Mouse (Mus musculus) limb, embryonic 15.5 days (tissue): ENCODE data around the gene Dstn. TPM values are rescaled to one million over a fixed set of nuclear protein-coding genes. Genes with fewer than 3 reads are reported as not detected.

Experiments used
- ATAC-seq: fragments of 200-750 bp; cut with Nextera tagmentation; 2 replicates; pipeline ENCODE4 v1.8.0; 2017; ENCODE audit warnings: low read depth, moderate TSS enrichment; ENCODE audit not compliant: insufficient number of reproducible peaks, low FRiP score, low TSS enrichment
- H3K27ac ChIP-seq: fragments of 300-500 bp; sonication (generic); 2 replicates; pipeline ENCODE4 v1.5.1; 2015; ENCODE audit warnings: moderate library complexity, mild to moderate bottlenecking, inconsistent platforms
- H3K27me3 ChIP-seq: fragments of 300-500 bp; sonication (generic); 2 replicates; pipeline ENCODE4 v1.6.1; 2015; ENCODE audit warnings: inconsistent platforms
- H3K36me3 ChIP-seq: fragments of 300-500 bp; sonication (generic); 2 replicates; pipeline ENCODE4 v1.6.1; 2015; ENCODE audit warnings: inconsistent platforms
- H3K4me1 ChIP-seq: fragments of 300-500 bp; sonication (generic); 2 replicates; pipeline ENCODE4 v1.6.1; 2015; ENCODE audit warnings: inconsistent platforms
- H3K4me2 ChIP-seq: fragments of 300-500 bp; sonication (generic); 2 replicates; pipeline ENCODE4 v1.6.1; 2015; ENCODE audit warnings: mild to moderate bottlenecking, inconsistent platforms
- H3K4me3 ChIP-seq: fragments of 300-500 bp; sonication (generic); 2 replicates; pipeline ENCODE4 v1.5.1; 2015; ENCODE audit warnings: mild to moderate bottlenecking, inconsistent platforms
- H3K9ac ChIP-seq: fragments of 300-500 bp; sonication (generic); 2 replicates; pipeline ENCODE4 v1.6.1; 2015; ENCODE audit warnings: inconsistent platforms
- H3K9me3 ChIP-seq: fragments of 300-500 bp; sonication (generic); 2 replicates; pipeline ENCODE4 v1.6.1; 2016; ENCODE audit warnings: inconsistent platforms
- WGBS: fragments of 180-500 bp; shearing (Covaris S2); methylation state at CpG from one replicate; pipeline ENCODE4 v1.1.7; 2015; 5-methylcytosine and 5-hydroxymethylcytosine counted together
- polyA plus RNA-seq: library from polyadenylated mRNA; unstranded; fragments of >200 nt; fragmentation: Nextera tagmentation; extraction: Ambion mirVana; gene quantifications from 2 replicates; pipeline ENCODE4 v1.2.1, GENCODE M21; 2015

Gene Dstn
- 458 and 484 TPM in 2 replicates for polyA plus RNA-seq

DNA sequence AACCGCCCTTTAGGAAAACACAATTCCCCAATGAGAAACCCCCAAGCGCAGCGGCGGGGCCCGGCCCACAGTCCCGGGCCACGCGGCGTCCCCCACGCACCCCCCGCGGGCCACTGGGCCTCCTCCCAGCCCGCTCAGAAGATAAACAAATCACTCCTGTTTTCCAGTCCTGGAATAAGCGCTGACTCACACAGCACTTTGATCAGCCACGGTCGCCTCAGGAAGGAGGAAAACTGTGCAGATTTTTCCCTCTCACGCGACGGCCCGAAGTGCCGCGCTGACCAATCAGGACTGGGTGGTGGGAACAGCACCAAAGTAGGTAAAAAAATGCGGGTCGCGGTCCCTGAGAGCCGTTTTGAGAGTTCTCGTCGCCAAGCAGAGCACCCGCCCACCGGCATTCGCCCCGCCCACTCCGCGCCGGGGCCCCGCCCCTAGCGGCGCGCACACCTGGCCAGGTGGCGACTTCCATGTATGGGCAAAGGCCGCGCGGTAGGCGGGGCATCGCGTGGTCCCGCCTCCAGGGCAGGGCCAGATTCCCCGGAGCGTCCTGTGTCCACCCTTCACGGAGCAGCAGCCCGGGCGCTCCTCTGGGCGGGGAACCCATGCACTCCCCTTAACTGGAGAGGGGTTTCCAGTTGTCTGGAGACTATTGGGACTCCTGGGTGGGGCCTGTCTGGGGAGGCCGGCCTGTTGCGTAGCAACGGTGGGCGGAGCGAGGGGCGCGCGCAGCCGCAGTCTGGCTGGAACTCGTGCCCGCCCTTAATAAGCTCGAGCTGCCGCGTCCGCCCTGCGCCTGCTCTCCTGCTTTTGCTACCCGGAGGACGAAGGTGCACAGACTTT lies at the start of gene Dstn:
Gene Dstn (plus strand): TSS at position 561 of the 840 bp plus-strand sequence.
- H3K36me3 ChIP-seq: no peaks in the 10 kb centered on the region
- peaks cover 22% of the 10 kb centered on the region for H3K4me1 ChIP-seq
- H3K9ac ChIP-seq: peak within 1 kb of the TSS; percentile 71
- H3K4me3 ChIP-seq: peak within 1 kb of the TSS; percentile 73
- under 1% methylated on average over 71 of the region's 71 CpGs for WGBS
- peak; percentile 97 for ATAC-seq
- H3K27ac ChIP-seq: peak within 1 kb of the TSS; percentile 97
- H3K9me3 ChIP-seq: no peaks in the 10 kb centered on the region
- peak within 1 kb of the TSS; percentile 71 for H3K4me2 ChIP-seq
- H3K27me3 ChIP-seq: no peaks in the 10 kb centered on the region

DNA sequence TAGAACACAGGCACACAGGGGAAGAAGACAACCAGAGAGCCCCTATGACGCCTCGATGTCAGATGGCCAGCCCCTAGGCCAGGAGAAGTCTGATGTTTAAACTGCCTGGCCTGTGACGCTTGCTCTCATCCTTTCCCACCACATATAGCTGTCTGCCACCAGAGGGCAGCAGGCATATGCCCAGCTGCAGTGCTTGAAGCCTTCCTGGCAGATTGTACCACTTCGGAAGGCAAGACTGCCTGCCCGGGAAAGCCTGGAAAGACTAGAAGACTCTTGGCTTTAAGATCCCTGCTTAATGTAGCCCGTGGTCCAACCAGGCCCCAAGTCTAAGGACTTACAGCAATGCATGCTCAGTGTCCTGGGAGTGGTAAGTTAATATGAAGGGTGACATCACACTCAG lies 47.8 kb upstream of the Dstn start:
- WGBS: 3% methylated on average over 6 of the region's 6 CpGs
- Histone ChIP-seq H3K9ac (no peak overlapping the region), H3K27me3 (no peaks in the 10 kb centered on the region), H3K9me3 (no peaks in the 10 kb centered on the region), H3K27ac (peak overlapping the region; percentile 43; the same call in 1 of the 2 replicates), H3K36me3 (no peaks in the 10 kb centered on the region), H3K4me2 (0 out of 2 replicates have a peak overlapping the region, but pooled peaks have one; percentile 20), H3K4me1 (peaks cover 15% of the 10 kb centered on the region), H3K4me3 (no peak overlapping the region)
- ATAC-seq: peak; percentile 62; the same call in 1 of the 2 replicates

DNA sequence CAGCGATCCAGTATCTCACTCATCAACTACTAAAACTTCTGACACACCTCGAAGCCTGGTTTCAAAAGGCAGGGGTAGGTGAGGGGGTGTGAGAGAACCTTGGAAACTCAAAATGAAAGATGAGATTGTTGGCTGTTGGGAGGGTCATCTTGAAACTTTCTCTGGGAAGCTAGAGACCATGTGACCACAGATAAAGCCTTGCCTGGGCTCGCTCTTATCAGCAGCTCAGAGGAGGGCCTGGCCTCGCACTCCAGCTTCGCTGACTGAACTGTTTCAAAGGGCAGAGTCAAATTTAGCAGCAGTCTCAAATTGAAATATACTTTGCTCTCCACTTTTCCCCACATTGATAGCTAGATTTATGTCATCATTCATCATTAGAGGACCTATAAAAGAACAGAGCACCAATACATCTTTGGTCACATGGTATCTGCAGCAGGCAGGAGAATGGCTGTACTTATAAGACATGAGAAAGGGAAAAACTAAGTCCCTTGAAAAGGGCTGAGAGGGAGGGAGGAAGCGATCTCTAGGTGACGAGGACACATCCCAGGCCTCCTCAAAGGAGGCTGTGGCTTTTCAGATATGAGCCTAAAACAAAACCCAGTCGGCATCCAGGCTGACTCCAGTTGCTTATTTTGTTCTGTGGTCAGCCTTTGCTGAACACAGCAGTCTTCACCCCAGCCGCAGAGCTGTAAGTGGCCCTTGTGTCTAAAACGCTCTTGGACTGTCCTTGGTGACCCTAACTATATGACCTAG lies 44.0 kb upstream of the Dstn start:
- H3K4me1 ChIP-seq: peaks cover 6% of the 10 kb centered on the region; the same call in 1 of the 2 replicates
- H3K9me3 ChIP-seq: no peaks in the 10 kb centered on the region
- no peaks in the 10 kb centered on the region for H3K27me3 ChIP-seq
- 0 out of 2 replicates have a peak overlapping the region, but pooled peaks have one; percentile 17 for H3K27ac ChIP-seq
- no peaks in the 10 kb centered on the region for H3K36me3 ChIP-seq
- WGBS: 51% methylated on average over 10 of the region's 10 CpGs
- no peak for ATAC-seq
- H3K4me2 ChIP-seq: no peak overlapping the region
- H3K9ac ChIP-seq: no peak overlapping the region
- H3K4me3 ChIP-seq: no peak overlapping the region

DNA sequence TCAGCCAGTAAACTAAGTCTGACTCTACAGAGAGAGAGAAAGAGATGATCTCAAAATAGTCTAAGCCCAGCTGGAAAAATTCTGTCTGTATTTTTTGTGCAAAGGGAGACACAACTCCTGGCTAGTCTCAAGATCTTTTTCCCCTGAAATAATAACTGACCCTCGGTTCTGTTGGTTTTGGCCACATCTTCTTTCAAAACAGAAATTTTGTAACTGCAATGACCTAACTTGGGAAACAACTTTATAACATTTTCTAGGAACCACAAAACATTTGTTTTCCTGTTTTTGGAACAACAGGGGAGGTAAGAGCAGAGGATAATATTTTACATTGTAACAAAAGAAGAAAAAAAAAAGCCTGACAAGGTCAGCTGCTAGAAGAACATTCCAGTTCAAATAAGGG lies 39.1 kb upstream of the Dstn start:
- no peak overlapping the region for H3K9ac ChIP-seq
- H3K4me2 ChIP-seq: no peak overlapping the region
- no peaks in the 10 kb centered on the region for H3K27me3 ChIP-seq
- ATAC-seq: no peak
- no peaks in the 10 kb centered on the region for H3K4me1 ChIP-seq
- H3K36me3 ChIP-seq: no peaks in the 10 kb centered on the region
- no peak overlapping the region for H3K27ac ChIP-seq
- no peaks in the 10 kb centered on the region for H3K9me3 ChIP-seq
- H3K4me3 ChIP-seq: no peak overlapping the region
- WGBS: 57% methylated on average over 1 of the region's 1 CpGs

DNA sequence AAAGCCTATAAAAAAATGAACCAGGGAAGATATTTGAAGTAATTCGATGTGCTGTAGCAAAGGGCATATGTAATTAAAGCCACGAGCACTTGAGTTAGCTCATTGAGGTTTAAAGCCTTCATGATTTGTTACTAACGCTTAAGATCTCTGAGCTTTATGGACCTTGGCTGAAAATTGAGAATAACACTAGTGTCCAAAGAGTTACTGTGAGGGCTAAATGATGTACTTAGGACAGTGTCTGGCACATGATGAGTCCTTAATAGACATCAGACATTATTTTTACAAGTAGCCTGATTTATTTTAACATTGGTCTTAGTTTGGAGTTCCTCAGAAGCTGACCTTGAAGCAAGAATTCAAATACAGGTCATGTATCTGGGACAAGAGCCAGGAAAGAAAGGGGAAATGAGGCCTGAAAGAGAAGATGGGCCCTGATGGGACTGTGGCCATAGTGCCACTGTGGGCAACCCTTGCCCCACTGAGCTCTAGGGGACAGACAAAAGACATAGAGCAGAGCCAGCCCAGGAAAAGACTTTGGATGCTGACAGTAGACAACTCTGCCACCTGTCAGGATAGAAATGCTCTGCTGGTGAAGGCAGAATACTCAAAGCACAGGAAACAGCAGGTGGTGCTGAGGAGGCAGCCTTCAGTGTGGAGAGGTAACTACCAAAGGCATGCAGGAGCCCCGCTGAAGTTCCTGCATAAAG lies 38.0 kb upstream of the Dstn start:
- WGBS: 52% methylated on average over 4 of the region's 4 CpGs
- Histone ChIP-seq H3K4me2 (no peak overlapping the region), H3K9ac (no peak overlapping the region), H3K27ac (no peak overlapping the region), H3K9me3 (no peaks in the 10 kb centered on the region), H3K4me3 (no peak overlapping the region), H3K27me3 (no peaks in the 10 kb centered on the region), H3K36me3 (no peaks in the 10 kb centered on the region), H3K4me1 (no peaks in the 10 kb centered on the region)
- ATAC-seq: no peak

DNA sequence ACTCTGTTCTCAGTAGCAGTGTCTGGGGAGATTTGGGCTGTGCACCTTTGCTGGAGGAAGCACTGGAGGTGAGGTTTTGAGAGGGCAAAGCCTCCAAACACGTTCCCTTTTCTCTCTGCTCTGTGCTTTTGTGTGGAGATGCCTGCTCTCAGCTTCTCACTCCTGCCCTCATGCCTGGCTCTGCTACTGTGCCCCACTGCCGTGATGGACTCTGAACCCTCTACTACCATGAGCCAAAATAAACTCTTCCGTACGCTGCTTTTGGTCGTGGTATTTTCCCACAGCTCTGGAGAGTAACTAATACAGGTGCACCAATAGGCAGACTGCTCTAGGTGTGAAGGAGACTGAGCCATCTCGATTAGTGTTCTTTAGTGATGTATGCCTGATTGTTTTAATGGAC lies 35.8 kb upstream of the Dstn start:
- Histone ChIP-seq H3K9me3 (no peaks in the 10 kb centered on the region), H3K4me2 (no peak overlapping the region), H3K4me1 (no peaks in the 10 kb centered on the region), H3K27ac (no peak overlapping the region), H3K4me3 (no peak overlapping the region), H3K36me3 (no peaks in the 10 kb centered on the region), H3K27me3 (no peaks in the 10 kb centered on the region), H3K9ac (no peak overlapping the region)
- no peak for ATAC-seq
- WGBS: 84% methylated on average over 6 of the region's 6 CpGs

DNA sequence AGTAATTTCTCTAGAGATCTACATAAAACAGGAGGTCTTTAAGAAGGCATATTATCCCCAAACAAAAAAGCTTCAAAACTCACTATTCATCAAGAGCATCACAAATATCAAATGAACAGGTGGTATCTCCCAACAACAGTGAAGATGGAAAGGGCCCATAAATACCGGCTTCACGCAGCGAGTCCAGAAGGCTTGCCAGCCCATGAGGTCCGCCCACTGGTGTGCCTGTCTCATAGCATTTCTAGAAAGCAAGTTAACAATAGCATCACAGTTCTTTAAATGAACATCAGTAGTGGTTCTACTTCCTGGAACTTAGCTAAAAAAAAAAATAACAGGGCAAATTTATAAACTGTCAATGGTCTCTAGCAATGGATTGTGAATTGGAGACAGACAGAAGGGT lies 33.1 kb upstream of the Dstn start:
- Histone ChIP-seq H3K36me3 (no peaks in the 10 kb centered on the region), H3K4me2 (no peak overlapping the region), H3K9ac (no peak overlapping the region), H3K9me3 (no peaks in the 10 kb centered on the region), H3K4me3 (no peak overlapping the region), H3K4me1 (no peaks in the 10 kb centered on the region), H3K27ac (no peak overlapping the region), H3K27me3 (no peaks in the 10 kb centered on the region)
- ATAC-seq: no peak
- 80% methylated on average over 4 of the region's 4 CpGs for WGBS

DNA sequence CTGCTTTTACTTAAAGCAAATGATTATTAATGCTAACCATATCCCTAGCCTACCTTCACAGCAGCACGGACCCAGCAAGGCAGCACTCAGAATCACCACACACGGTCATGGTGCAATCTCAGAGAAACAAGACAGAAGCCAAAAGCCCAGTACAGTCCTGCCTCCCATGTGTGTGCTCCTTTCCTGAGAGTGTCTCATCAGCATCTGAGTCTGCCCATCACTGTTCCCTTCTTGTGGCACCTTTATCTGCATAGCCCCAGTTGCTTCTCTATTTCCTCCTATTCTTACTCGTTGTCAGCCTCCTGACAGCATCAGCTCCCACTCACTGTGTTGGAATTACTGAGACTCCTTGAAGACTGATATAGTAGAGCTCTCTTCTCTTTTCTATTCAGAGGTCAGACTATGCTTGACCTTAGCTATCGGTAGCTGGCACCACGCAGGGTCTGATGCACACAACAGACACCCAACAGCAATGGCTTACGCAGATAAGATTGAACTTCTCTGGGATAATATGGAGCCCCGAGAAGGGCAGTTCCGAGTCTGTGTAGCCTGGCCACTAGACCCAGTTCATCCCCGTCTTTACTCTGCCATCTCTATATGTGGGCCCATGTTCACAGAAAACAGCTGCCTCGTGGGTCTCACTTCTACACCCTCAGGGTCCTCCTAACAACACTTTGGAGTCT lies 32.4 kb upstream of the Dstn start:
- Histone ChIP-seq H3K36me3 (no peaks in the 10 kb centered on the region), H3K4me3 (no peak overlapping the region), H3K4me1 (no peaks in the 10 kb centered on the region), H3K4me2 (no peak overlapping the region), H3K27ac (no peak overlapping the region), H3K9ac (no peak overlapping the region), H3K27me3 (no peaks in the 10 kb centered on the region), H3K9me3 (no peaks in the 10 kb centered on the region)
- no peak for ATAC-seq
- WGBS: 79% methylated on average over 10 of the region's 10 CpGs

DNA sequence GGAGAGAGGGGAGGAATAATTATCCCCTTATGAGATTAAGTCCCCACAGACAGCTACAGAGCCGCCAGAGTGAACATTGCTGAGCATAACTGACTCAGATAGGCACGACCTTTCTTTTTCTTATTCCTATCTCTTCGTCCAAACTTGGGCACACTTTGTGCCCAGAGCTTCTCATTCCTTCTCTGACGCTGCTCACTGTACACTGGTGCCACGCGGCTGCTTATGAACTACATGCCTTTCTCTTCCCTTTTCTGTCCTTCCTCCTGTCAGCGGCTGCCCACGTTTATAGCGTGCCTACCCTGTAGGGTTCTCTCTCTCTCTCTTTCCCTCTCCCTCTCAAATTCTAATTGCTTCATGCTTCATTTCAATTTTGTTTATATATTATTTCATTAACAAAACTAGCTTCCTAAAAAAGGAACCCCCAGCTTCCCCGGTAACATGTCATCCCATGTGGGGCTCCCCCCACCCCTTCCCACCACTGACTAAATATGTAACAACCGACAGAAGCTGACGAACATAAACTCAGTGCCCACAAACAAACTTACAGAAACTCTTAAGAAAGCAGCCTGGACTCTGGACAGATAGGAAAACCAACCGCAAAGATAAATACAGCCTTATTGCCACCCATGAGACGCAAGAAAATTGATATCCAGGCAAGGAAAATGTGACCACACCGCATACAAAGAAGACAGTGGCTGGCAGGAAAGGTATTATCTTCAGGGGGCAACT lies 25.8 kb upstream of the Dstn start:
- Histone ChIP-seq H3K27me3 (no peaks in the 10 kb centered on the region), H3K4me3 (no peak overlapping the region), H3K4me1 (no peaks in the 10 kb centered on the region), H3K27ac (peak overlapping the region; percentile 44), H3K9ac (no peak overlapping the region), H3K9me3 (no peaks in the 10 kb centered on the region), H3K36me3 (no peaks in the 10 kb centered on the region), H3K4me2 (no peak overlapping the region)
- ATAC-seq: no peak
- WGBS: 78% methylated on average over 15 of the region's 15 CpGs

DNA sequence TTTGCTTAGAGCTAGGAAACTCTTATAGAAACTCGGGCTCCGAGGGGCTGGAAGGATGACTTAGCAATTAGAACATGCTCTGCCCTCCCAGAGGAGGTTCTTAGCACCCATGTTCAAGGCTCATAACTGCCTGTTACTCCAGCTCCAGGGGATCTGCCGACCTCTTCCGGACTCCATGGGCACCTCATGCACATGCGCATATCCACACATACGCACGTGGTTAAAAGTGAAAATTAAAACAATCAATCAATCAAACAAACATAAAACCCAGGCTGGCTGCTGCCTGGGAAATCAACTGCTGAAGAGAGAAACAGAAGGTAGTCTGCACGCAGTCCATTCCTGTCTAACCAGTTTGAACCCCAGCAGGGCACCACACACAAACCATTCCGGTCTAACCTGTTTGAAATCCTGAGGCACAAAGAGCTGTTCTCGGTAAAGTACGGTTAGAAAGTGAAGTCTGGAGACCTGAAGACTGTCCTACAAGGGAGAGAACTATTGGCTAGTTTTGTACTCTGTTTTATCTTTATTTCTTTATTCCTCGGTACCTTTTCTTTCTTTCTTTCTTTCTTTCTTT lies 25.2 kb upstream of the Dstn start:
- no peak for ATAC-seq
- no peaks in the 10 kb centered on the region for H3K9me3 ChIP-seq
- WGBS: 41% methylated on average over 12 of the region's 12 CpGs

More for the DNA sequence above, 25.2 kb upstream of the Dstn start:
- no peak overlapping the region for H3K4me2 ChIP-seq
- H3K4me3 ChIP-seq: no peak overlapping the region
- H3K27ac ChIP-seq: peak overlapping the region; percentile 44
- H3K36me3 ChIP-seq: no peaks in the 10 kb centered on the region
- H3K27me3 ChIP-seq: no peaks in the 10 kb centered on the region
- H3K9ac ChIP-seq: no peak overlapping the region
- no peaks in the 10 kb centered on the region for H3K4me1 ChIP-seq
